Mouse (Mus musculus) liver, embryonic 13.5 days (tissue): Measurements from ENCODE around the gene Arhgap31. TPM values are rescaled to one million over a fixed set of nuclear protein-coding genes. Genes with fewer than 3 reads are reported as not detected.

Experiments used
- ATAC-seq: fragments of 200-750 bp; cut with Nextera tagmentation; 2 replicates; pipeline ENCODE4 v1.8.0; 2017; ENCODE audit warnings: low read depth, mild to moderate bottlenecking, moderate number of reproducible peaks, moderate library complexity
- DNase-seq: peaks from one replicate; pipeline ENCODE4 v3.0.0; 2022
- H3K27ac ChIP-seq: fragments of 300-500 bp; sonication (generic); 2 replicates; pipeline ENCODE4 v1.5.1; 2015; ENCODE audit warnings: moderate library complexity, mild to moderate bottlenecking, inconsistent platforms
- H3K27me3 ChIP-seq: fragments of 300-500 bp; sonication (generic); 2 replicates; pipeline ENCODE4 v1.6.1; 2015; ENCODE audit warnings: mild to moderate bottlenecking, inconsistent platforms
- H3K36me3 ChIP-seq: fragments of 300-500 bp; sonication (generic); 2 replicates; pipeline ENCODE4 v1.6.1; 2015; ENCODE audit warnings: mild to moderate bottlenecking, inconsistent platforms
- H3K4me1 ChIP-seq: fragments of 300-500 bp; sonication (generic); replicated peaks from 2 replicates; pipeline ENCODE4 v1.6.1; 2015; ENCODE audit warnings: inconsistent platforms
- H3K4me2 ChIP-seq: fragments of 300-500 bp; sonication (generic); 2 replicates; pipeline ENCODE4 v1.6.1; 2015; ENCODE audit warnings: inconsistent platforms, mild to moderate bottlenecking, moderate library complexity
- H3K4me3 ChIP-seq: fragments of 300-500 bp; sonication (generic); replicated peaks from 2 replicates; pipeline ENCODE4 v1.5.1; 2015; ENCODE audit warnings: mild to moderate bottlenecking, inconsistent platforms
- H3K9ac ChIP-seq: fragments of 300-500 bp; sonication (generic); 2 replicates; pipeline ENCODE4 v1.6.1; 2015; ENCODE audit warnings: mild to moderate bottlenecking, inconsistent platforms
- H3K9me3 ChIP-seq: fragments of 300-500 bp; sonication (generic); replicated peaks from 2 replicates; pipeline ENCODE4 v1.6.1; 2016; ENCODE audit warnings: inconsistent platforms
- WGBS: fragments of 180-500 bp; shearing (Covaris S2); methylation state at CpG from one replicate; pipeline ENCODE4 v1.1.7; 2015; ENCODE audit not compliant: insufficient replicate concordance; 5-methylcytosine and 5-hydroxymethylcytosine counted together
- polyA plus RNA-seq: library from polyadenylated mRNA; unstranded; fragments of >200 nt; fragmentation: Nextera tagmentation; extraction: Ambion mirVana; gene quantifications from 2 replicates; pipeline ENCODE4 v1.2.1, GENCODE M21; 2015

The Arhgap31 gene
- polyA plus RNA-seq, 1 experiment from 2014 or later, result 1.2 TPM

- peak overlapping the region; percentile 81 for H3K9ac ChIP-seq
- H3K4me1 ChIP-seq, result peaks cover 20% of the 10 kb centered on the region
- peaks cover 25% of the 10 kb centered on the region for H3K36me3 ChIP-seq
- WGBS, result 6% methylated on average over 37 of the region's 37 CpGs
- peak; percentile 97 for ATAC-seq
- H3K4me3 ChIP-seq, result peak overlapping the region; percentile 74
- peaks cover 13% of the 10 kb centered on the region for H3K27me3 ChIP-seq
- H3K9me3 ChIP-seq, result no peaks in the 10 kb centered on the region
- H3K4me2 ChIP-seq, result peak overlapping the region; percentile 74
- H3K27ac ChIP-seq, result peak overlapping the region; percentile 72
- DNase-seq, result peak; percentile 89
Measured at GRCm38 (mm10) chr16:38562131-38562967, 150.7 kb downstream of the Arhgap31 start.

- Histone ChIP-seq H3K27ac (no peak within 1 kb of the TSS), H3K4me1 (peaks cover 10% of the 10 kb centered on the region), H3K4me3 (no peak within 1 kb of the TSS), H3K4me2 (no peak within 1 kb of the TSS), H3K36me3 (no peaks in the 10 kb centered on the region), H3K9me3 (no peaks in the 10 kb centered on the region), H3K27me3 (peaks cover 39% of the 10 kb centered on the region), H3K9ac (no peak within 1 kb of the TSS)
- ATAC-seq (no peak), DNase-seq (no peak)
- 78% methylated on average over 3 of the region's 3 CpGs for WGBS
Measured at GRCm38 (mm10) chr16:38558221-38558748, 154.8 kb downstream of the Arhgap31 start, which contains the start of gene Tmem39a. TSS of gene Tmem39a (plus strand) at chr16:38558698.

- H3K4me1 ChIP-seq, result no peaks in the 10 kb centered on the region
- H3K4me3 ChIP-seq, result no peak overlapping the region
- DNase-seq (no peak), ATAC-seq (no peak)
- H3K27ac ChIP-seq, result no peak overlapping the region
- H3K9me3 ChIP-seq, result no peaks in the 10 kb centered on the region
- H3K36me3 ChIP-seq, result no peaks in the 10 kb centered on the region
- no peak overlapping the region for H3K9ac ChIP-seq
- H3K27me3 ChIP-seq, result peaks cover 52% of the 10 kb centered on the region
- WGBS, result 67% methylated on average over 3 of the region's 3 CpGs
- no peak overlapping the region for H3K4me2 ChIP-seq
Measured at GRCm38 (mm10) chr16:38555988-38556387, 157.1 kb downstream of the Arhgap31 start.

GRCm38 (mm10) chr16:38549479-38550396, 163.3 kb downstream of the Arhgap31 start, which contains the start of gene Poglut1:
TSS of gene Poglut1 (minus strand) at chr16:38550258.
- WGBS, result 2% methylated on average over 54 of the region's 54 CpGs

More at GRCm38 (mm10) chr16:38549479-38550396, 163.3 kb downstream of the Arhgap31 start, which contains the start of gene Poglut1:
- peak; percentile 81 for ATAC-seq
- peak; percentile 52 for DNase-seq
- peaks cover 22% of the 10 kb centered on the region for H3K27me3 ChIP-seq
- H3K27ac ChIP-seq, result no peak within 1 kb of the TSS
- peak within 1 kb of the TSS; percentile 95 for H3K4me2 ChIP-seq
- peaks cover 23% of the 10 kb centered on the region for H3K4me1 ChIP-seq
- no peaks in the 10 kb centered on the region for H3K9me3 ChIP-seq
- peak within 1 kb of the TSS; percentile 79 for H3K9ac ChIP-seq
- H3K36me3 ChIP-seq, result peaks cover 7% of the 10 kb centered on the region; the same call in 1 of the 2 replicates
- peak within 1 kb of the TSS; percentile 84 for H3K4me3 ChIP-seq

Other genes starting within 250 kb of the Arhgap31 start
- gene Timmdc1, start 190.6 kb downstream of the Arhgap31 start, polyA plus RNA-seq, result 18.1 and 18.9 TPM in 2 replicates
- 11.7 and 13.1 TPM in 2 replicates for gene Poglut1, start 163.0 kb downstream of the Arhgap31 start, polyA plus RNA-seq
- gene Tmem39a, start 154.6 kb downstream of the Arhgap31 start, polyA plus RNA-seq, result 33.8 and 37.1 TPM in 2 replicates
- 3.6 and 4.1 TPM in 2 replicates for gene B4galt4, start 29.0 kb upstream of the Arhgap31 start, polyA plus RNA-seq
- gene Upk1b, start 87.1 kb upstream of the Arhgap31 start, polyA plus RNA-seq, result 1.6 and 1.7 TPM in 2 replicates
- gene 4930435E12Rik, start 115.5 kb upstream of the Arhgap31 start, polyA plus RNA-seq, result not detected in 2 replicates
- 0.06 and 0.13 TPM in 2 replicates for gene Igsf11, start 179.4 kb upstream of the Arhgap31 start, polyA plus RNA-seq